Mouse (Mus musculus): ENCODE measurements around the gene 3110009E18Rik. TPM values are rescaled to one million over a fixed set of nuclear protein-coding genes. Genes with fewer than 3 reads are reported as not detected.

The 3110009E18Rik gene
- polyA plus RNA-seq, 1 experiment = 5.2 TPM

- H3K4me1 ChIP-seq (ENCODE audit: control insufficient read depth, insufficient read depth, low read length) = no peaks in the 10 kb centered on the region
- no peak overlapping the region for H3K4me3 ChIP-seq (ENCODE audit: insufficient read depth, low read length)
- TF ChIP-seq CTCF (IDR thresholded peaks at IDR 0.05; ENCODE audit: extremely low read depth, insufficient read depth, low read length) = no peak
- no peak for TF ChIP-seq POLR2A (IDR thresholded peaks at IDR 0.05; ENCODE audit: extremely low read depth, insufficient read depth, low read length)
- H3K27ac ChIP-seq (ENCODE audit: insufficient read depth, low read length) = no peak overlapping the region
Observed at GRCm38 (mm10) chr1:120186655-120187054, 65.7 kb downstream of the 3110009E18Rik start.

- Histone ChIP-seq H3K4me1 (ENCODE audit: control insufficient read depth, insufficient read depth, low read length) (no peaks in the 10 kb centered on the region), H3K4me3 (ENCODE audit: insufficient read depth, low read length) (no peak overlapping the region), H3K27ac (ENCODE audit: insufficient read depth, low read length) (no peak overlapping the region)
- no peak for TF ChIP-seq CTCF (IDR thresholded peaks at IDR 0.05; ENCODE audit: extremely low read depth, insufficient read depth, low read length)
- TF ChIP-seq POLR2A (IDR thresholded peaks at IDR 0.05; ENCODE audit: extremely low read depth, insufficient read depth, low read length) = no peak
Observed at GRCm38 (mm10) chr1:120187059-120187458, 66.1 kb downstream of the 3110009E18Rik start.

GRCm38 (mm10) chr1:120189206-120189605, 68.2 kb downstream of the 3110009E18Rik start:
- TF ChIP-seq POLR2A (IDR thresholded peaks at IDR 0.05; ENCODE audit: extremely low read depth, insufficient read depth, low read length) = no peak
- TF ChIP-seq CTCF (IDR thresholded peaks at IDR 0.05; ENCODE audit: extremely low read depth, insufficient read depth, low read length) = no peak
- Histone ChIP-seq H3K4me3 (ENCODE audit: insufficient read depth, low read length) (no peak overlapping the region), H3K4me1 (ENCODE audit: control insufficient read depth, insufficient read depth, low read length) (no peaks in the 10 kb centered on the region), H3K27ac (ENCODE audit: insufficient read depth, low read length) (no peak overlapping the region)

GRCm38 (mm10) chr1:120190300-120190699, 69.3 kb downstream of the 3110009E18Rik start:
- no peaks in the 10 kb centered on the region for H3K4me1 ChIP-seq (ENCODE audit: control insufficient read depth, insufficient read depth, low read length)
- no peak overlapping the region for H3K4me3 ChIP-seq (ENCODE audit: insufficient read depth, low read length)
- H3K27ac ChIP-seq (ENCODE audit: insufficient read depth, low read length) = no peak overlapping the region
- 0 out of 2 replicates have a peak, but pooled peaks have one; percentile 3 for TF ChIP-seq CTCF (IDR thresholded peaks at IDR 0.05; ENCODE audit: extremely low read depth, insufficient read depth, low read length)
- no peak for TF ChIP-seq POLR2A (IDR thresholded peaks at IDR 0.05; ENCODE audit: extremely low read depth, insufficient read depth, low read length)

- no peaks in the 10 kb centered on the region for H3K4me1 ChIP-seq (ENCODE audit: control insufficient read depth, insufficient read depth, low read length)
- TF ChIP-seq CTCF (IDR thresholded peaks at IDR 0.05; ENCODE audit: extremely low read depth, insufficient read depth, low read length) (no peak), POLR2A (IDR thresholded peaks at IDR 0.05; ENCODE audit: extremely low read depth, insufficient read depth, low read length) (no peak)
- H3K27ac ChIP-seq (ENCODE audit: insufficient read depth, low read length) = no peak overlapping the region
- no peak overlapping the region for H3K4me3 ChIP-seq (ENCODE audit: insufficient read depth, low read length)
Observed at GRCm38 (mm10) chr1:120190946-120191345, 70.0 kb downstream of the 3110009E18Rik start.

- no peak overlapping the region for H3K4me3 ChIP-seq (ENCODE audit: insufficient read depth, low read length)
- TF ChIP-seq POLR2A (IDR thresholded peaks at IDR 0.05; ENCODE audit: extremely low read depth, insufficient read depth, low read length) (no peak), CTCF (IDR thresholded peaks at IDR 0.05; ENCODE audit: extremely low read depth, insufficient read depth, low read length) (no peak)
- H3K4me1 ChIP-seq (ENCODE audit: control insufficient read depth, insufficient read depth, low read length) = no peaks in the 10 kb centered on the region
- H3K27ac ChIP-seq (ENCODE audit: insufficient read depth, low read length) = no peak overlapping the region
Observed at GRCm38 (mm10) chr1:120192321-120192720, 71.3 kb downstream of the 3110009E18Rik start.

GRCm38 (mm10) chr1:120193586-120193985, 72.6 kb downstream of the 3110009E18Rik start:
- Histone ChIP-seq H3K4me3 (ENCODE audit: insufficient read depth, low read length) (no peak overlapping the region), H3K27ac (ENCODE audit: insufficient read depth, low read length) (no peak overlapping the region), H3K4me1 (ENCODE audit: control insufficient read depth, insufficient read depth, low read length) (no peaks in the 10 kb centered on the region)
- no peak for TF ChIP-seq POLR2A (IDR thresholded peaks at IDR 0.05; ENCODE audit: extremely low read depth, insufficient read depth, low read length)
- no peak for TF ChIP-seq CTCF (IDR thresholded peaks at IDR 0.05; ENCODE audit: extremely low read depth, insufficient read depth, low read length)

- H3K4me3 ChIP-seq (ENCODE audit: insufficient read depth, low read length) = no peak overlapping the region
- H3K27ac ChIP-seq (ENCODE audit: insufficient read depth, low read length) = no peak overlapping the region
- no peak for TF ChIP-seq CTCF (IDR thresholded peaks at IDR 0.05; ENCODE audit: extremely low read depth, insufficient read depth, low read length)
- no peak for TF ChIP-seq POLR2A (IDR thresholded peaks at IDR 0.05; ENCODE audit: extremely low read depth, insufficient read depth, low read length)
- no peaks in the 10 kb centered on the region for H3K4me1 ChIP-seq (ENCODE audit: control insufficient read depth, insufficient read depth, low read length)
Observed at GRCm38 (mm10) chr1:120195947-120196346, 75.0 kb downstream of the 3110009E18Rik start.

GRCm38 (mm10) chr1:120196724-120197123, 75.7 kb downstream of the 3110009E18Rik start:
- H3K4me3 ChIP-seq (ENCODE audit: insufficient read depth, low read length) = no peak overlapping the region
- TF ChIP-seq POLR2A (IDR thresholded peaks at IDR 0.05; ENCODE audit: extremely low read depth, insufficient read depth, low read length) (no peak), CTCF (IDR thresholded peaks at IDR 0.05; ENCODE audit: extremely low read depth, insufficient read depth, low read length) (no peak)
- H3K27ac ChIP-seq (ENCODE audit: insufficient read depth, low read length) = no peak overlapping the region
- H3K4me1 ChIP-seq (ENCODE audit: control insufficient read depth, insufficient read depth, low read length) = no peaks in the 10 kb centered on the region

- H3K4me1 ChIP-seq (ENCODE audit: control insufficient read depth, insufficient read depth, low read length) = no peaks in the 10 kb centered on the region
- H3K27ac ChIP-seq (ENCODE audit: insufficient read depth, low read length) = no peak overlapping the region
- TF ChIP-seq POLR2A (IDR thresholded peaks at IDR 0.05; ENCODE audit: extremely low read depth, insufficient read depth, low read length) (no peak), CTCF (IDR thresholded peaks at IDR 0.05; ENCODE audit: extremely low read depth, insufficient read depth, low read length) (peak; percentile 91)
- H3K4me3 ChIP-seq (ENCODE audit: insufficient read depth, low read length) = no peak overlapping the region
Observed at GRCm38 (mm10) chr1:120197189-120197588, 76.2 kb downstream of the 3110009E18Rik start.

Measured in cortical plate, adult 2 months (tissue).